Mouse (Mus musculus) left cerebral cortex, adult 8-10 months (tissue): Measurements from ENCODE around the gene Ndufaf1. TPM values are rescaled to one million over a fixed set of nuclear protein-coding genes. Genes with fewer than 3 reads are reported as not detected.

Experiments
- DNase-seq, 2 experiments: peaks; one replicate each; pipeline ENCODE4 v3.0.0; 2022; ENCODE audit warnings: low spot score in 2 of 2
- total RNA-seq, 4 experiments: library from RNA; stranded (reverse); gene quantifications; 2 replicates each; pipeline ENCODE4 v1.2.4; 2022

Gene Ndufaf1
- total RNA-seq, 4 experiments from 2014 or later = 28.7 to 31.9 (median 29.8) TPM

GRCm38 (mm10) chr2:119618199-119618982, 44.2 kb downstream of the Ndufaf1 start, which contains the start of the genes Nusap1 and Oip5:
Nusap1 (plus strand) TSS chr2:119618298.
Oip5 (minus strand) TSS chr2:119618469.
- DNase-seq = peak; percentile 69 to 96

DNA sequence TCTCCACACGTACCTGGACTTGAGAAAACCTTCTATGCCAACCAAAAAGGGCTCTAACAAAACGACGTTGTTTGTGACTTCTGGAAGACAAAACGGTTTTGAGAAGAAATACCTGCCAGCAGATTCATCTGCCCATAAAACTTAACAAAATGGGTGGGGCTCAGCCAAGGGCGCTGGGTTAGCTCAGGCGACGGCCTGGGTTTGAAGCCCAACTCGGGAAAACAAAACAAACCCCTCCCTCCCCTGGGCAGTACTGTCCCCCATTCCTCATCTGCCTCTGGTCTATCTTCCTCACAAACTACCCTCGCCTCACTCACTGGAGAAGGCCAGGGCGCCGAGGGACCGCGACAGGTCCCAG, 44.8 kb downstream of the Ndufaf1 start:
- DNase-seq = no peak

GRCm38 (mm10) chr2:119607023-119607422, 55.6 kb downstream of the Ndufaf1 start:
- DNase-seq = no peak

Other genes starting within 250 kb of the Ndufaf1 start
- 10 to 100 TPM; 21.1 to 24.9 (median 23.3) TPM for gene Ino80, start 185.1 kb downstream of the Ndufaf1 start, total RNA-seq
- gene Exd1, start 115.2 kb downstream of the Ndufaf1 start, total RNA-seq = 1 to 10 TPM in 2 of 4 experiments, under 1 TPM in 2; 0.59 to 1.9 (median 1.00) TPM
- gene Chp1, start 115.1 kb downstream of the Ndufaf1 start, total RNA-seq = 100 to 1,000 TPM; 161 to 184 (median 175) TPM
- 1 to 10 TPM in 1 of 4 experiments, under 1 TPM in 3; 0.46 to 1.6 (median 0.56) TPM for gene Nusap1, start 44.5 kb downstream of the Ndufaf1 start, total RNA-seq
- gene Oip5, start 44.4 kb downstream of the Ndufaf1 start, total RNA-seq = 1 to 10 TPM in 3 of 4 experiments, under 1 TPM in 1; 0.70 to 2.0 (median 1.1) TPM
- 10 to 100 TPM; 54.9 to 58.7 (median 55.9) TPM for gene Rtf1, start 12.2 kb upstream of the Ndufaf1 start, total RNA-seq
- 100 to 1,000 TPM; 160 to 178 (median 177) TPM for gene Itpka, start 79.5 kb upstream of the Ndufaf1 start, total RNA-seq
- 10 to 100 TPM; 19.7 to 23.2 (median 20.4) TPM for gene Ltk, start 97.6 kb upstream of the Ndufaf1 start, total RNA-seq
- 10 to 100 TPM; 18.8 to 21.2 (median 20.4) TPM for gene Rpap1, start 124.7 kb upstream of the Ndufaf1 start, total RNA-seq
- gene Tyro3, start 134.9 kb upstream of the Ndufaf1 start, total RNA-seq = 100 to 1,000 TPM; 180 to 223 (median 191) TPM
- 10 to 100 TPM; 54.9 to 78.5 (median 70.4) TPM for gene Mga, start 234.4 kb upstream of the Ndufaf1 start, total RNA-seq